Mouse (Mus musculus): ENCODE data around the gene Pip4k2a. TPM values are rescaled to one million over a fixed set of nuclear protein-coding genes. Genes with fewer than 3 reads are reported as not detected.

Gene Pip4k2a
- polyA plus RNA-seq (2012; rRNA removed) = 15.2 and 18.0 TPM in 2 replicates

DNA sequence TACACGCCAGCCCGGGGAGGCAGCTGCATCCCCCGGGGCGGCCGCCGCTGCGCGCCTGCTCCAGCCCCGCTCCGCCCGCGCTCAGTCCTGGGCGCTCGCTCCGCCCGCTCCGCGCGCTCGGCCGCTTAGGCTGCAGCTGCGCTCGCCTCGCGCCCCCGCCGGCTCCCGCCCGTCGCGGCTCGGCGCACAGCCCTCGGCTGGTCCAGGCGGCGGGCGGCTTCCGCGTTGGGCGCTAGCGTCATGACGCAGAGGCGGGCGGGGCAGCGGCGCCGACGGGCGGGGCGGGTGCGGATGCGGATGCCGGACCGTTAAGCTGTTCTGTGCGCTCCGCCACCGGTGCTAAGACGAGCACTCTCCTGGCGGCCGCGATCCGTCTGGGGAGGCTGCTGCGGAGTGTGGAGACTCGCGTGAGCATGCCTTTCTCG is at the start of gene Pip4k2a, which contains the start of gene 4930426L09Rik:
TSS of gene Pip4k2a (minus strand) at position 73 of the 425 bp plus-strand sequence.
TSS of gene 4930426L09Rik (plus strand) at position 290 of the 425 bp plus-strand sequence.

Other genes with a start within 250 kb of the Pip4k2a start
- 0.18 and 0.25 TPM in 2 replicates for gene 4930426L09Rik, start 217 bp upstream of the Pip4k2a start, polyA plus RNA-seq (2012; rRNA removed)
- gene Armc3, start 201.2 kb upstream of the Pip4k2a start, polyA plus RNA-seq (2012; rRNA removed) = 0.01 TPM in 2 replicates

Data from liver, embryonic 14 days (tissue).